Mouse (Mus musculus) ES-E14 (cell line): ENCODE measurements around the gene Arrb1. TPM values are rescaled to one million over a fixed set of nuclear protein-coding genes. Genes with fewer than 3 reads are reported as not detected.
A peak's percentile ranks its signal among the peaks of the same experiment; 100 is the strongest.

Experiments used
- DNase-seq: peaks from one replicate; pipeline ENCODE4 v3.0.0-alpha.2; 2013; ENCODE audit warnings: low read depth, low spot score
- H3K27ac ChIP-seq: 2 replicates; pipeline ENCODE4 v1.5.1; 2012; ENCODE audit warnings: low read depth, mild to moderate bottlenecking, low read length, moderate library complexity, mixed read lengths; ENCODE audit not compliant: poor library complexity, insufficient read depth, severe bottlenecking
- H3K36me3 ChIP-seq: 2 replicates; pipeline ENCODE4 v1.6.1; 2012; ENCODE audit warnings: mild to moderate bottlenecking, low read length, moderate library complexity, mixed read lengths; ENCODE audit not compliant: control insufficient read depth, poor library complexity, insufficient read depth, severe bottlenecking
- H3K4me1 ChIP-seq, 2 experiments: fragments of 150-350 bp in 1 of 2; sonication (generic) in 1 of 2; 2 replicates each; pipeline ENCODE4 v1.6.1; 2012; ENCODE audit warnings: low read length in 2 of 2, mild to moderate bottlenecking in 1 of 2, mixed read lengths in 1 of 2; ENCODE audit not compliant: control insufficient read depth in 2 of 2, insufficient read depth in 2 of 2, poor library complexity in 1 of 2
- H3K4me3 ChIP-seq, 2 experiments: fragments of 150-350 bp in 1 of 2; sonication (generic) in 1 of 2; 2 replicates each; pipeline ENCODE4 v1.5.1; 2012; ENCODE audit warnings: low read length in 2 of 2, low read depth in 1 of 2, mild to moderate bottlenecking in 1 of 2, mixed read lengths in 1 of 2; ENCODE audit not compliant: insufficient read depth in 1 of 2, poor library complexity in 1 of 2, severe bottlenecking in 1 of 2
- H3K9ac ChIP-seq: 2 replicates; pipeline ENCODE4 v1.6.1; 2012; ENCODE audit warnings: low read depth, mild to moderate bottlenecking, low read length, mixed read lengths; ENCODE audit not compliant: poor library complexity, insufficient read depth, severe bottlenecking
- H3K9me3 ChIP-seq: fragments of 150-350 bp; sonication (generic); 2 replicates; pipeline ENCODE4 v1.6.1; 2012; ENCODE audit warnings: low read depth, mild to moderate bottlenecking, low read length; ENCODE audit not compliant: control insufficient read depth, insufficient read depth
- CHD2 ChIP-seq: IDR thresholded peaks from 2 replicates; pipeline ENCODE4 v1.6.1; 2014; ENCODE audit warnings: mild to moderate bottlenecking, low read depth, low read length, inconsistent platforms
- HCFC1 ChIP-seq: IDR thresholded peaks from 2 replicates; pipeline ENCODE4 v1.6.1; 2012; ENCODE audit warnings: low read length, inconsistent platforms, borderline replicate concordance; ENCODE audit not compliant: insufficient read depth
- MAFK ChIP-seq: IDR thresholded peaks from 2 replicates; pipeline ENCODE4 v1.6.1; 2014; ENCODE audit warnings: mild to moderate bottlenecking, low read depth, low read length, inconsistent platforms; ENCODE audit not compliant: insufficient read depth
- ZC3H11A ChIP-seq: IDR thresholded peaks from 2 replicates; pipeline ENCODE4 v1.6.1; 2012; ENCODE audit warnings: low read depth, mild to moderate bottlenecking, inconsistent platforms, low read length, borderline replicate concordance
- ZNF384 ChIP-seq: IDR thresholded peaks from 2 replicates; pipeline ENCODE4 v1.6.1; 2012; ENCODE audit warnings: low read depth, low read length, inconsistent platforms
- in situ Hi-C, 2 experiments: fragments of 600-800 bp; cut with MboI; formaldehyde crosslinking; loops; one replicate each; pipeline ENCODE4 v1.15.1; 2025; ENCODE audit warnings: low sequenced_read_pairs in 2 of 2, inconsistent platforms in 1 of 2; ENCODE audit not compliant: unreplicated experiment in 2 of 2
- total RNA-seq: library from RNA; depleted of rRNA; stranded (reverse); fragments of 300-350 nt; gene quantifications from 2 replicates; pipeline ENCODE4 v1.2.3, GENCODE M21; 2012

Gene Arrb1
- total RNA-seq, 1 experiment, result 10.7 TPM

- in situ Hi-C loops, result no loop called here
- H3K36me3 ChIP-seq, result no peaks in the 10 kb centered on the region
- no peak overlapping the region for H3K27ac ChIP-seq
Measured at GRCm38 (mm10) chr7:99625722-99626375, 90.6 kb downstream of the Arrb1 start.

DNA sequence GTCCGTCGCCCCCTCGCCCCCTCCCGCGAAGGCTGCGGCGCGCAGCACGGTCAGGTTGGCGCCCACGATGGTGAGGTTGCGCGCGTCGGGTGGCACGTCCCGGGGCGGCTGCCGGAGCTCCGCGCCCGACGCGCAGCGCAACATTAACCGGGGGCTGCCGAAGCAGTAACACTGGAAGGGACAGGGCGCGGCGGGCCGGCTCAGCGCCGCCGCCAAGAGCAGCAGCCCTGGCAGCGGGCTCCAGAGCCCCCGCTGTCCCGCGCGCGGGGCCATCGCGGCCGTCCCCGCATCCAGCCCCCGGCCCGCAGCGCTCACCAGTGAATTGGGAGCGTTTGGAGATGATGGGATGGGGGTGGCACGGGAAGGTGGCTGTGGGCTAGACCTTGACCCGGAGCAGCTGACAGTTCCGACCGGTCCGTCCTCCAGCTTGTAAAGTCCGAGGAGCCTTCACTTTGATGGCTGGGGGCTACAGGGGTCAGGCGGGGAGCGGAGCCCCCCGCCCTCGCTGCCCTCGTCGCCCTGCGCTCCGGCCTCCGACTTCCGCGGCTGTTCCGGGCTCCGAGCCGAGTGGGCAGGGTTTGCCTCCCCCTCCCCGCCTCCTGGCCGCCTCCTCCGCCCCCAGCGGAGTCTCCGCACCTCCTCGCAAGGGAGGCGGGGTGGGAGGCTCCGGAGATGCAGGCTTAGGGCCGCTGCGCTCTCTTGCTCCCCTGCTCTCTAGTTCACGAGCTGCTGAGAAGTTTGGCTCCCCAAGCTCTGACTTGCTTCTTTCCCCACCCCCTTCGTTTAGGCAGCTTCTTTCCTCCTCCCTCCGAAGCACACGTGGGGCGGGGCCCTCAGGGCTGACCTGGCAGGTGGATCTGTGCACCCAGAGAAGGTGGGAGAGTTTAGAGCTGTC, 91.4 kb downstream of the Arrb1 start, which contains the start of gene Tpbgl:
Gene Tpbgl (minus strand): TSS at position 728 of the 895 bp plus-strand sequence.
- TF ChIP-seq ZC3H11A (no peak), MAFK (no peak), ZNF384 (no peak), CHD2 (no peak), HCFC1 (no peak)
- Histone ChIP-seq H3K27ac (no peak within 1 kb of the TSS), H3K36me3 (no peaks in the 10 kb centered on the region), H3K4me1 (peaks cover 0 to 3% of the 10 kb centered on the region in 2 experiments; a peak in 2 of 4 replicates), H3K9ac (peak within 1 kb of the TSS; percentile 58), H3K9me3 (no peaks in the 10 kb centered on the region), H3K4me3 (peak within 1 kb of the TSS; percentile 58 to 76)
- in situ Hi-C loops, result no loop called here
- no peak for DNase-seq

More at GRCm38 (mm10) chr7:99625722-99626375, 90.6 kb downstream of the Arrb1 start:
- no peaks in the 10 kb centered on the region for H3K9me3 ChIP-seq
- TF ChIP-seq CHD2, result no peak
- peak; percentile 52; the same call in 1 of the 2 replicates for TF ChIP-seq HCFC1
- TF ChIP-seq MAFK, result no peak
- peak; percentile 51; the same call in 1 of the 2 replicates for TF ChIP-seq ZC3H11A
- TF ChIP-seq ZNF384, result no peak
- peak overlapping the region; percentile 58 to 76 for H3K4me3 ChIP-seq
- H3K4me1 ChIP-seq, result peaks cover 0 to 3% of the 10 kb centered on the region in 2 experiments; a peak in 2 of 4 replicates
- H3K9ac ChIP-seq, result peak overlapping the region; percentile 58
- peak; percentile 65 for DNase-seq

- Histone ChIP-seq H3K27ac (no peak overlapping the region), H3K4me3 (peak overlapping the region in 1 of 2 experiments; percentile 76; a peak in 2 of 4 replicates), H3K9ac (no peak overlapping the region), H3K4me1 (peaks cover 0 to 3% of the 10 kb centered on the region in 2 experiments; a peak in 2 of 4 replicates), H3K9me3 (no peaks in the 10 kb centered on the region), H3K36me3 (no peaks in the 10 kb centered on the region)
- in situ Hi-C loops, result no loop called here
- no peak for DNase-seq
- TF ChIP-seq ZNF384 (no peak), MAFK (no peak), CHD2 (no peak), ZC3H11A (no peak), HCFC1 (no peak)
Measured at GRCm38 (mm10) chr7:99627366-99627765, 92.1 kb downstream of the Arrb1 start.

DNA sequence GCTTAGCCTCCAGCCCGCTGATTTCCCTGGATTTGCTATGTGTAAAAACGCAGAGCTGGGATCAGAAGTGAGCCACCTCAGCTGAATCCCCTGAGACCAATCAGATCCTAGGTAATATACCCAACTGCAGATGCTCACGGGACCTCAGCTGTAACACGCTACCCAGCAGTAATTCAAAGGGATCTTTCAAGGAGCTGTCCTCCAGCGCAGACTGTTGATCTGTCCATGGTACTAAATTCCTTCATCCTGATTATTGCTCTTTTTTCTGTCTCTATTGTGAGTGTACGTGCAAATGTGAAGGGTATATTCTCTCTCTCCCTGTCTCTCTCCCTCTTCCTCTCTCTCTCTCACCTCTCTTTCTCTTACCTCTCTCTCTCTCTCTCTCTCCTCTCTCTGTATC, 97.0 kb downstream of the Arrb1 start:
- no peaks in the 10 kb centered on the region for H3K36me3 ChIP-seq
- peaks cover 0 to 3% of the 10 kb centered on the region in 2 experiments; a peak in 2 of 4 replicates for H3K4me1 ChIP-seq
- H3K27ac ChIP-seq, result no peak overlapping the region
- no peak overlapping the region for H3K4me3 ChIP-seq
- DNase-seq, result no peak
- H3K9me3 ChIP-seq, result no peaks in the 10 kb centered on the region
- TF ChIP-seq MAFK, result no peak
- TF ChIP-seq HCFC1, result no peak
- no peak for TF ChIP-seq ZNF384
- no peak for TF ChIP-seq CHD2
- no peak for TF ChIP-seq ZC3H11A
- in situ Hi-C loops, result loop anchor here in 1 of 2 experiments (10.0 kb wide), 1 partner anchor 163 kb away; no protein-coding TSS in a partner anchor
- no peak overlapping the region for H3K9ac ChIP-seq
